Comparison of ENCODE assay signal across 9 mouse cellular contexts in the genomic region with DNA sequence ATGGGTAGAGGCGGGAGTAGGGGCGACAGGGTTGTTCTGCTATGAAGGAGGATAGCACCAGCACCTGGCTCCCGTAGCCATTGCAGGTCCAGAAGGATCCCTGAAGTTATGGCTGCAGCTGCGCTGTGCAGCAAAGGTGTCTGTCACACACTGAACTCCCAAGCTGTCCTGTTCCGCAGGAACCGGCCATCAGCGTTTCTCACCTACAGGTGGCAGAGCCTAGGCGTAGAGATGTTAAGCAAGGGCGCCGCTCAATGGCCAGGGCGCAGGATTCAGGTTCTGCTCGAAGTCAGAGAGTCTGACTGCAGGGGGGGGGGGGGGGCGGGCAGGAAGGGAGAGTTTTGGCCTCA.
DNase-seq lines count a peak whose midpoint lies in the region; ATAC-seq lines count a peak whose summit lies in the region.
"Had no signal": no experiment of that assay in that cellular context is flagged by ENCODE, and none has a peak within 500 bp of the region (broad histone marks: within the 10 kb centered on the region; RNA-seq: fewer than 3 reads in every experiment).

No protein-coding gene starts in this region.

- H3K4me1 ChIP-seq in heart, embryonic 11.5 days (ENCODE audit: control insufficient read depth, insufficient read depth, low read length) = peaks cover 8% of the 10 kb centered on the region
- peaks cover 18% of the 10 kb centered on the region for H3K4me1 ChIP-seq in hindbrain, embryonic 12.5 days
- H3K4me1 ChIP-seq in midbrain, embryonic 10.5 days = peaks cover 32% of the 10 kb centered on the region

- DNase-seq in heart, postnatal 4 days = no peak
- DNase-seq in ES-CJ7 (ENCODE audit: low read depth, low spot score) = peak; percentile 44
- DNase-seq in midbrain, embryonic 10.5 days (ENCODE audit: low spot score) = no peak
- DNase-seq in spleen, adult 12 weeks (ENCODE audit: low spot score) = no peak
- no peak for DNase-seq in adrenal gland, adult 8-10 months
- DNase-seq in layer of hippocampus, adult 18-20 months (ENCODE audit: low spot score in 2 of 2) = no peak
- DNase-seq: kidney, adult 18-20 months had no signal

- no peak for ATAC-seq in heart, embryonic 11.5 days (replicated peaks; ENCODE audit: insufficient number of reproducible peaks, low FRiP score, low TSS enrichment)
- ATAC-seq in hindbrain, embryonic 12.5 days (ENCODE audit: low FRiP score) = no peak

- WGBS in heart, embryonic 11.5 days (ENCODE audit: insufficient replicate concordance) = 9% methylated on average over 12 of the region's 13 CpGs
- WGBS in hindbrain, embryonic 12.5 days = 6% methylated on average over 12 of the region's 13 CpGs
- 7% methylated on average over 13 of the region's 13 CpGs for WGBS in midbrain, embryonic 10.5 days

- no peak overlapping the region for H3K9ac ChIP-seq in heart, embryonic 11.5 days (ENCODE audit: low read depth, low read length)
- no peak overlapping the region for H3K9ac ChIP-seq in hindbrain, embryonic 12.5 days

- no peaks in the 10 kb centered on the region for H3K9me3 ChIP-seq in heart, embryonic 11.5 days (replicated peaks; ENCODE audit: control insufficient read depth, low read length)
- no peaks in the 10 kb centered on the region for H3K9me3 ChIP-seq in hindbrain, embryonic 12.5 days (replicated peaks)
- H3K9me3 ChIP-seq in midbrain, embryonic 10.5 days (replicated peaks) = no peaks in the 10 kb centered on the region

- peak overlapping the region; percentile 68 for H3K4me2 ChIP-seq in heart, embryonic 11.5 days
- peak overlapping the region; percentile 50 for H3K4me2 ChIP-seq in hindbrain, embryonic 12.5 days (replicated peaks)

- H3K4me3 ChIP-seq in heart, embryonic 11.5 days (ENCODE audit: low read depth, low read length) = peak overlapping the region; percentile 28
- peak overlapping the region; percentile 22 for H3K4me3 ChIP-seq in hindbrain, embryonic 12.5 days
- H3K4me3 ChIP-seq in midbrain, embryonic 10.5 days = peak overlapping the region; percentile 45

- H3K27ac ChIP-seq in heart, embryonic 11.5 days (ENCODE audit: low read depth, low read length) = no peak overlapping the region
- no peak overlapping the region for H3K27ac ChIP-seq in hindbrain, embryonic 12.5 days
- peak overlapping the region; percentile 46; the same call in 1 of the 2 replicates for H3K27ac ChIP-seq in midbrain, embryonic 10.5 days (replicated peaks)

- no peaks in the 10 kb centered on the region for H3K36me3 ChIP-seq in heart, embryonic 11.5 days (ENCODE audit: control insufficient read depth, insufficient read depth, low read length)
- no peaks in the 10 kb centered on the region for H3K36me3 ChIP-seq in hindbrain, embryonic 12.5 days
- no peaks in the 10 kb centered on the region for H3K36me3 ChIP-seq in midbrain, embryonic 10.5 days

- peaks cover 67% of the 10 kb centered on the region for H3K27me3 ChIP-seq in heart, embryonic 11.5 days (ENCODE audit: control insufficient read depth, insufficient read depth, low read length)
- H3K27me3 ChIP-seq in hindbrain, embryonic 12.5 days = peaks cover 78% of the 10 kb centered on the region
- peaks cover 96% of the 10 kb centered on the region for H3K27me3 ChIP-seq in midbrain, embryonic 10.5 days (ENCODE audit: low read depth, poor library complexity, severe bottlenecking)
